Mouse (Mus musculus) lung, adult 2 months (tissue): Measurements from ENCODE around the gene Bst2.

Experiments used
- CTCF ChIP-seq: fragments of 200-500 bp; IDR thresholded peaks from 2 replicates; pipeline ENCODE4 v1.5.1; 2011; ENCODE audit warnings: mild to moderate bottlenecking, low read length, control low read depth; ENCODE audit not compliant: insufficient read depth
- POLR2A ChIP-seq: fragments of 200-500 bp; IDR thresholded peaks from 2 replicates; pipeline ENCODE4 v1.6.1; 2011; ENCODE audit warnings: low read depth, mild to moderate bottlenecking, control low read depth, low read length, borderline replicate concordance; ENCODE audit errors: extremely low read depth

GRCm38 (mm10) chr8:71568941-71569340 is 31.7 kb upstream of the Bst2 start:
- no peak for TF ChIP-seq CTCF
- no peak for TF ChIP-seq POLR2A
